Mouse (Mus musculus) adrenal gland, adult 2 months (tissue): Measurements from ENCODE around the gene Rps19. TPM values are rescaled to one million over a fixed set of nuclear protein-coding genes. Genes with fewer than 3 reads are reported as not detected.
A peak's percentile ranks its signal among the peaks of the same experiment; 100 is the strongest.
"Not testable (repeated sequence)": the region's sequence is repeated elsewhere in the genome, so short reads cannot be mapped to it uniquely, and the experiment has no call there.

ENCODE experiments used
- DNase-seq: peaks from one replicate; pipeline ENCODE4 v3.0.0; 2021
- polyA plus RNA-seq: library from polyadenylated mRNA; depleted of rRNA; stranded (reverse); fragments of >200 nt; gene quantifications from 2 replicates; pipeline ENCODE4 v1.2.3, GENCODE M21; 2012
- total RNA-seq, 2 experiments: library from RNA; stranded (reverse); gene quantifications; 2 replicates each; pipeline ENCODE4 v1.2.3; 2021

Rps19 gene
- total and polyA plus RNA-seq, 3 experiments: 230 to 1,035 (median 601) TPM

DNA sequence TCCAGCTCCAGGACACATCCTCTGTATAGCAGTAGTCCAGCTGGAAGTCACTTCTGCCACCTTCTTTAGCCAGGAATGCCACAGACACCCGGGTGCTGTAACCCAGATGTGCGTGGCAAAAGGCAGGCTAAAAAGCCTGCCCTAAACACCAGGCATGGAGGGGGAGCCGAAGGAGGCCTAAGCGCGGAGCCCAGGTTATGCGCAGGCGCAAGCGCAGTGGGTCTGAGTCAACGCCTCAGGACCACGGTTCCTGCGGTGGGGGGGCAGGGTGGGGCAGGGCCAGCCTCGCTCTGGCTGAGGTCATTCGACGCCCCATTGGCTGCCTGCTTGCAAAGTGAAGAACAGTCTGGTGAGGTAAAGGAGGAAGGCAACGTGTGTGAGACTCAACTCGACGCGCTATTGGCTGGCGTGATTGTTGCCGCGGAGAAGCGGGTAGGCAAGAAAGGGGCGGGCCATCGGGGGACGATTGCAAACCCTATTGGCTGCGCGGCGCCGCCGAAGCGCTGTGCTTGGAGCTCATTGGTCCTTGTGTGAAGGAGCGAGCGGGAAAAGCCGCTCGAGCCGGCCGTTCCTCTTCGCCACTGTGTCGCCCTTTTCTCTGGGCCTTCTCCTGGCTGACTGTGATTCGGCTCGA is 14.5 kb upstream of the Rps19 start, which contains the start of the genes Lypd4 and Dmrtc2:
Lypd4 (minus strand) TSS at position 410 of the 634 bp plus-strand sequence.
Dmrtc2 (plus strand) TSS at position 526 of the 634 bp plus-strand sequence.
- DNase-seq: no peak

DNA sequence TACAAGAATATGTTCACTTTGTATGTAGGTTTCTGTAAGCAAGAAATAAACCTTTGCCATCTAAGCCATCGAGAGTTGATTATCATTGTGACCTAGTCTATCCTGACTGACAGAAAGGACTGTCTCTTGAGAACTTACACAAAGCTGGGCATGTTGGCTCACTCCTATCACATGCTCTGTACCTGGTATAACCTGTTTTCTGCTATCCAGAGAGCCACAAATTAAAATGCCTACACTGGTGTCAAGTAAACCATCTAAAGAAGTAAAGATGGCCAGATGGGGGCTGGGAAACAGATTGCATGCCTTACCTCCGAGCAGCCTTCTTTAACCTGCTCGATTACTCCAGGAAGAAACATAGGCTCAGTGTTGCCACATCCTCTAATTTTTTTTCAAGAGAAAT is 6.6 kb upstream of the Rps19 start:
- DNase-seq: no peak

DNA sequence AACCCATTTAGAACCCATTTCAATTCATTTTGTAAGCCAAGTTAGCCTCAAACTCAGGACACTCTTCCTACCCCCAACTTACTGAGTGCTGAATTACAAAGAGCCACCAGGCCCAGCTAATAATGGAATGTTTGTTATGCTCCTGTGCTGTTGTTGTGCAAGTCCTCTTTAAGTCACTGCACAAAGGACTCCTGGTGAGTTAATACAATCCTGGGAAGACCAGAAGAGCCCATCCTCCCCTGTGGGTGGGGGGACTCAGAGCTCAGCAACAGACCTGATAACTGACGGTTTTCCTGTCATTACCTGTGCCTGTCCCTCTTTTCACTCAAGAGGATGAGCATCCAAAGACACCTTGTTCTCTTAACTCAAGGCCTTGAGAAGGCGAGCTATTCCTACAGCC is 4.6 kb upstream of the Rps19 start:
- no peak for DNase-seq

DNA sequence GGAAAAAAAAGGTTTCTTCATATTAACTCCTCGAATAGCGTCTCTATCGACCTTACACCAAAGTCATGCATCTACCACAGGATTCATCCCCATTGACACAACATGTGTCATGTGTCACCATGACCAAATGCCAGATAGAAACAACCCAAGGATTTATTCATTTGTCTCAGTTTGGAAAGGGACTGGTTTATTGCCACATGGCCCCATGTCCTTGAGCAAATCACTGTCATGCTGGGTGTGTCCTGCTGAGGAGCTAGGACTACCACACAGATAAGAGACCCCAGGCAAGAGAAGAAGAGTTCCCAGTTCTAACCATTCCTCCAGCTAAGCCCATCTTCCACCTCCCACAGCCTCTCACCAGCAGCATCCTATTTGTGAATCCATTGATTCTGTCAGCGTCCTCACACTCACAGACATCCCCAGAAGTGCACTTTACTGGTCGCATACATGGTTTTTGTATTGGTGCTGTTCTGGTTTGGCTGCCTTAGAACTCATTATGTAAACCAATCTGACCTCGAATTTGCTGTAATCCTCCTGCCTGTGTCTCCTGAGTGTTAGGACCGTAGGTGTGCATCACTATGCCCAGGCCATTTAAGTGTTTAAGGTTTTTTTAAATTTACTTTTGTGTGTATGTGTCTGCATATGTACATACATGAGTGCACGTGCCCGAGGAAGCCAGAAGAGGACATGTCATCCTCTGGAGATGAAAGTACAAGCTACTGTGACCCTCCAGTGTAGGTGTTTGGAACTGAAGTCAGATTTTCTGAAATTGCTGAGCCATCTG is 1.6 kb upstream of the Rps19 start:
- peak; percentile 85 for DNase-seq

DNA sequence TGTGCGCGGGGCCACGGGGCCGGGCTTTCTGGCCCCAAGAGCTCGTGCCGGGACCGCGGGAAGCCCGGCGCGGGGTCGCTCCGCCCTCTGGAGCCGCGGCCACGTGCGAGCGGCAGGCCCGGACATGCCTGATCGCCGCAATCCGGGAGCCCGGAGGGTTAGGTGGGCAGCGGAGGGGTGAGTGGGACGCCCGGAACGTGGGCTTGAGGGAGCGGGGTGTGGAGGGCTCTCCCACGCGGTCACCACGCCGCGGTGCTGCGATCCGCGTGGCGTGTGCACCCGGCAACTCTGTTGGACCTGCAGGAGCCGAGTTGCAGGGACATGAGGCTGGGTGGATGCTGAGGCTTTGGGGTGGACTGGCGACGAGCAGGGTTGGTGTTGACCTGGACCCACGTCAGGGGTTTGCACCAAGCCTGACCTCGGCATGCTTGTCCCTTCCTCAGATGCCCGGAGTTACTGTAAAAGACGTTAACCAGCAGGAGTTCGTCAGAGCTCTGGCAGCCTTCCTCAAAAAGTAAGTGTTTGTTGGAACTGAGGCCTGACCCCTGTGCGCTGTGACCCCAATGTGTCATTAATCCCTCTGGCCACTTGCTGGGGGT is 621 bp downstream of the Rps19 start:
- DNase-seq: no peak

DNA sequence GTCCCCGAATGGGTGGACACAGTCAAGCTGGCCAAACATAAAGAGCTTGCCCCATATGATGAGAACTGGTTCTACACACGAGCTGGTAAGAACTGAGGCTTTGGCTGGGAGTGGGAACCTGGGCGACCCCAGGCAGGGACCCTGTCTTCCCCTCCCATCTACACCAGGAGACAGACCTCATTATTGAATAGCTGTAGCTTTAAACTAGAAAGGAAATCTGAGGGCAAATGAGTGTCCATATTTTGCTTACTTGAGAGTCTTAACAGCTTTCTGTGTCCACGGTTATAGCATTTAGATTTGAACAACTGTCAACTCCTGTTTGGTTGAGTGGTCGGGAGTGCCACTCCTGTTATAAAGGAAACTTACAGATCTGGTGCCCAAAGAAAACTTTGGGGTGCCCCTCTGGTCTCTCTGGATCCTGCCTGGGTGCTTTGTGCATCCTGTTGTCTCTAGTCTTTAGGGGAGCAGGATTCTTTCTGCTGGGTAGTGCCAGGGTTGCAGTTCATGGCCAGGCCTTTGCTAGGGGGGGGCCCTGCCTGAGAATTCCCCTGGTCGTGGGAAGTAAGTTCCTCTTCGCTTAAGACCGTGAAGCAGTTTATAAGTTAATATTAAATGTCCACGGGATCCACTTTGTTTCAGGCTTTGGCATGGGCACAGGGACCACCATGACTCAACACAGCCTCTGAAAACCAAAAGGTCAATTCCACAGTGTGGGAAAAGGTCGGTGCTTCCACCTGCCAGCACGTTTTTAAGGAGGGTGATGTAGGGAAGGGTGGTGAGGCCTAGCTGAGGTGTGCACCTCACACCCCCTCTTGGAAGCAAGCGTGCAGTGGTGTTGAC is 1.5 kb downstream of the Rps19 start:
- DNase-seq: no peak

DNA sequence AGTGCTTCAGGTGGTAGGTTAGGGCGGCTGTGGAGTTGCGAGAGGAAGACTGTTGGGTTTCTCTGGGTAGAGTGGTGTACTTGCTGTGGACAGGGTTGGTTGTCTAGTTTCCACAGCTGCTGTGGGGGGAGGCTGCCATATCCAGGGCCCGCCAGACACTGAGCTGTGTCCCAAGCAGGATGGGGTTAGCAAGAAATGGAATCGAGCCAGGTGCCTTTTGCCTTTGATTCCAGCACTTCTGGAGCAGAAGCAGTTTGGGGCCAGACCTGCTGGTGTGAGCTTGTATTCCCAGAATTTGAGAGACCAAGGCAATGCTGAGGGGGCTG is 2.1 kb downstream of the Rps19 start:
- peak; percentile 39 for DNase-seq

DNA sequence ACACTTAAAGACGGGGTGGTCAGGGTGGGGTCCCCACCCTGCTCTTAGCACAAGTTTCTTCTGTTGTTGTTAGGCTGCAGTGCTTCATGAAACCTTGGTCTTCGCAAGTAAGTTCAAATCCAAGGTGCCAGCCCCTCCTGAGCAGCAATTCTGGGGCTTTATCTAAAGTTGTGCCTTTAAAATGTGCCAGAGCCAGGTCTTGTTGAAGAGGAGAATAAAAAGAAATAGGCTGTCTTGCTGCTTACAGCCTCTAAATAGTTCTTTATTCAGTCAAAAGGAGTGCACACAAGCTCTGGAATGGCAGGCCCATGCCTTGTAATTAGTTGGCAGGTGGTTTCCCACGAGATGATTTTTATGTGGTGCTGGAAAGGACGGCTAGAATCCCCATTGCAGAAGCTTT is 2.9 kb downstream of the Rps19 start:
- no peak for DNase-seq

DNA sequence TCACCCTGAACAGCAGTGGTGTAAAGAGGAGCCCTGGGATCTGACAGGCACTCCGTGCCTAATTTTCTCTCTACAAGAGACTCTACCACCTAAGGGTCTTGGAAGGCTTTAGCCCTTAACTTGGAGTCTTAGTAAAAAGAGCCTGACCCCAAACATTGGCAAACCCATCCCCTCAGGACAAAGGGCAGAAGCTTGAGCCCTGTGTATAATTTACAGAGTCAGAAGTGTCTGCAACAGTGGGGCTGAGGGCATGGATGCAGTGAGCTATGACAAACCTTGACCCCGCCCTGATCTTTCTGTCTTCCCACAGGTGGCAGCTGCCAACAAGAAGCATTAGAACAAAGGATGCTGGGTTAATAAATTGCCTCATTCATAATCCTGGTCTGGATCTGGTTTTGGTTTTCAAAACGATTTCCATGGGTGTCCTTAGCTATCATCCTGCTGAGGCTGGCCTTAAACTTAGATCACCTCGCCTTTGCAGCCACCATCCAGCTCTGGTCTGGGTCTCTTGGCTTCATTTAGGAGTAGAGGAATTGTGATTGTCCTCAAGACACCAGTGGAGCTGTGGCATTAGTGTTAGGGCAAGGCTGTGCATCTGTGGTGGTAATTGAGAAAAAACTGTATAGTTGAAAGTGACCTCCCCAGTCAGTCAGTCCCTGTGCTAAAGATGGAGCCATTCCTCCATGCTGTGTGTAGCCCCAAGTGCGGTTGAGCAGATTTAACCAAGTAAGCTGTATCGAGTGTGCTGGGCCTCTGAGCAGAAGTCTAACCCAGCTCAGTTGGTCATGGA is 5.5 kb downstream of the Rps19 start:
- no peak for DNase-seq

DNA sequence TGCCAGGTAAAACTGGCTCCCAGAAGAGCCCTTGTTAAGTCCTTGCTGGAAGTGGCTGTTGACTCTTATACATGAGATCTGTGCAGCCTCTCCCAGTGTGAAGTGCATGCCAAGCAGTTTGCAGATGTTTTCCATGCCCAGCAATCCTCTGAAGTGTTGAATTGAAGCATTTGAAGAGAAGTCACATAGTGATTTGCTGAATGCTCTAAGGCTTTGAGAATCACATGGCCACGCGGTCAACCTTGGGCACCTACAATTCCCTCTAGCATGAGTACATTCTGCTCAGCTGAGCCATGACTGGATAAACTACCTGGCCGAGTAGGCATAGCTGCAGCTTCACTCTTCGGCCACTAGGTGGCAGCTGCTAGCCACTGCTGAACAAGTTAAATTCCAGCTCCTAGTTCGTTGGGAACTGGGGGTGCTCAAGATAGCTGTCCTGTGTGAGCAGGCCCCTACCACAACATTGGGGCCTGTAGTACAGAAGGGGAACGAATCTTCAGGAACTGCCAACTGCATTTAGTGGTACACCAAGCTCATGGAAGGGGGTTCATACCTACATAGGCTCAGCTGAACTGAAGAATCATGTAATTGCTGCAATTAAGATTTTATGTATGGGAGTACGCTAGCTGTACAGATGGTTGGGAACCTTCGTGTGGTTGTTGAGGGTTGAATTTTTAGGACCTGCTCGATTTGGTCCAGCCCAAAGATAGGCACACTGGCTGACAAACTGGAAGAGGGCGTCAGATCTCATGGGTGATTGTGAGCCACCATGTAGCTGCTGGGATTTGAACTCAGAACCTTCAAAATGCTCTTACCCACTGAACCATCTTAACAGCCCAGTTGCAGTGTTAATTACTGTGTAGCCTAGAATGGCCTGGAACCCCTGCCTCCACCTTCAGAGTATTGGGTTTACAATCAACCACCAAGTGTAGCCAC is 6.4 kb downstream of the Rps19 start:
- peak; percentile 69 for DNase-seq

DNA sequence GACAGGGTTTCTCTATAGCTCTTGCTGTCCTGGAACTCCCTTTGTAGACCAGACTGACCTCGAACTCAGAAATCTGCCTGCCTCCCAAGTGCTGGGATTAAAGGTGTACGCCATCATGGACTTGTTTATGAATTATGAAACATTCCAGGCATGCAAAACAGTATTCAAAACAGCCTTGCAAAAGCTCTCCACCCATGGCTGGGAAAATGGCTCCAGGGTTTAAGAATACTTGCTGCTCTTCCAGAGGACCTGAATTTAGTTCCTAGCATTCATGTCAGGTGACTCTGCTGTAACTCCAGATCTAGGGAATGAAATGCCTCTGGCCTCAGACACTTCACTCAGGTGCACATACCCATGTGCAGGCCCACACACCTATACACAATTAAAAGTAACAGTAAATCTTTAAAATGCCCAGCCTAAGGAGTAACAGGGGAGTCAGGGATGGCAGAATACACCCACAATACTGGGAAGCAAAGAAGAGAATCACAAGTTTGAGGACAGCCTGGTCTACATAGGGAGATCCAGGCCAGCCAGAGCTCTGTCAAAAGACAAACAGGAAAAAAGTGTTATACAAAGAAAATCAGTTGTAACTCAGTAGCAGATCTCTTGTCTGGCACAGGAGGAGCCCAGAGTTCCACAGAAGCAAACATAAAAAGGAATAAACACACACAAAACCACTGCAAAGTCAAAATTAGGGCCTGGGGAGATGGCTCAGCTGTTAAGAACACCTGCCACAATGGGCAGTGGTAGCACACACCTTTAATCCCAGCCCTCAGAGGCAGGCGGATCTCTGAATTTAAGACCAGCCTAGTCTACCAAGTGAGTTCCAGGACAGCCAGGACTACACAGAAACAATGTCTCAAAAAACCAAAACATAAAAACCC is 7.3 kb downstream of the Rps19 start:
- no peak for DNase-seq

DNA sequence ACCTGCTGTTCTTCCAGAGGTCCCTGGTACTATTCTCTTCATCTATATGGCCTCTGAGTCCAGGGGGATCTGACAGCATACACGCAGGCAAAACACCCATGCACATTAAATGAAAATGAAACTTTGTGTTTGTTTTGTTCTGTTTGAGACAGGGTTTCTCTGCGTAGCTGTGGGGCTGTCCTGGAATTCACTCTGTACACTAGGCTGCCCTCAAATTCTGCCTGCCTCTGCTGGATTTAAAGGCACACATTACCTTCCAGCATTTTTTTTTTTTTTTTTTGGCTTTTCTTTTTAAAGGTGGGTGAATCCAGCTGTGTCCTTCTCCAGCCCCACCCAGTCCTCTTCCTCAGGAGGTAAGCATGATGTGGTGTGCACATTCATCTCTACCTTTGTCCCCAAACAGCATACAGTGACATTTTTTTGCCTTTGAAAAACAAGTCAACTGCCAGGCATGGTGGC is 8.0 kb downstream of the Rps19 start:
- DNase-seq: no peak

DNA sequence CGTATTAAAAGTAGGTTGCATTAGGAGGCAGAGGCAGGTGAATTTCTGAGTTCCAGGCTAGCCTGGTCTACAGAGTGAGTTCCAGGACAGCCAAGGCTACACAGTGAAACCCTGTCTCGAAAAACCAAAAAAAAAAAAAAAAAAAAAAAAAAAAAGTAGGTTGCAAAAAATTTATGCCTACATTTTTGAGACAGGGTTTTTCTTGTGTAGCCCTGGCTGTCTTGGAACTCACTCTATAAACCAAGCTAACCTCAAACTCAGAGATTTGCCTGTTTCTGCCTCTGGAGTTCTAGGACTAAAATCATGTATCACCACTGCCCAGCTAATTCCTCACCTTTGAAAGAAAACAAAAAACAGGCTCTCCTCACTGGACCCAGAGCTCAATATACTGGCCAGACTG is 11.6 kb downstream of the Rps19 start:
- DNase-seq: not testable (repeated sequence)

DNA sequence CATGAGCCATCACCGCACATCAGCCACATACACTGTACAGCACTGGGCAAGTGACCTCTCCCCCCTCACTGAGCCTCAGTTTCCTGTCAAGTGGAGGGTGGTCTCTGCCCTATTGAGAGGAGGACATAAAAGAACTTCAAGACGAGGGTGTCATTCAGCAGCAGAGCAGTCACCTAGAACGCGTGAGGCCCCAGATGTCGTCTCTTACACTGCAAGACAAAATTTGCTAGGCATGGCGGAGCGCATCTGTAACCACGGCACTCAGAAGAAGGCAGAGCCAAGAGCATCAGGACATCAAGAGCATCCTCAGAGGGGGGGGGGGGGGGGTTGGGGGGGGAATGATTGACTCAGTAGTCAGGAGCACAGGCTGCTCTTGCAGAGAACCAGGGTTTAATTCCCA is 12.1 kb downstream of the Rps19 start:
- DNase-seq: no peak

DNA sequence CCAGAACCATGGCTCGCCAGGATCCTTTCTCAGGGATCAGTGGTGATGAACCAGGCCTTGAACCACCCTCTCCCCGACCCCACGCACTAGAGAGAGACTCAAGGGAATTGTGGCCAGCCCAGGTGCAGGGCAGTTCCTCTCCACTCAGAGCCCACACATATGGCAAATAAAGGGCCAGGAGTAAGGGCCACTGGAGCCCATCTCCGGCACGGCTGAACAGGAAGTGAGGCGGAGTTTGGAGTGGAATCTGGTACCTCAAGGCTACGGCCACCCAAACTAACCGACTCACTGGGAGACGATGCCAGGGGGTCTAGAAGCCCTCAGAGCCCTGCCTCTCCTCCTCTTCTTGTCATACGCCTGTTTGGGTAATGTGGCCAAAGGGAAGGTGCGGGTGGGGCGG is 13.1 kb downstream of the Rps19 start, which contains the start of gene Cd79a:
Cd79a (plus strand) TSS at position 158 of the 400 bp plus-strand sequence.
- no peak for DNase-seq

DNA sequence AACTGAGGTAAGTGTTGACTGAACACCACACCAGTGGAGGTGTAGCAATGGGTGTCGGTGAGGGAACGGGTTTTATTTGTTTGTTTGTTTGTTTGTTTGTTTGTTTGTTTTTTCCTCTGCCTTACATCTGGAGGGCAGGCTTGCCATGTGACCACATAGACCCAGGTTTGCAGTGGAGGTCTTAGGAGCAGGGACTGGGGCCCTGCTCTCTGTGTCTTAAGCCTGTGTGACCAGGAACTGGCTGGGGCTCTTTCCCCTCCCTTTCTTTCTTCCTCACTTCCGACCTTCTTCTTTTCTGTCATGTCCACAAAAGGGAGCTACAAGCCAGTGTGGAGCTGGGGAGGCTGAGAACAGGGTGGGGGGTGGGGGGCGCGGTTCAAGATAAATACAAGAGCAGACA is 13.8 kb downstream of the Rps19 start:
- no peak for DNase-seq

DNA sequence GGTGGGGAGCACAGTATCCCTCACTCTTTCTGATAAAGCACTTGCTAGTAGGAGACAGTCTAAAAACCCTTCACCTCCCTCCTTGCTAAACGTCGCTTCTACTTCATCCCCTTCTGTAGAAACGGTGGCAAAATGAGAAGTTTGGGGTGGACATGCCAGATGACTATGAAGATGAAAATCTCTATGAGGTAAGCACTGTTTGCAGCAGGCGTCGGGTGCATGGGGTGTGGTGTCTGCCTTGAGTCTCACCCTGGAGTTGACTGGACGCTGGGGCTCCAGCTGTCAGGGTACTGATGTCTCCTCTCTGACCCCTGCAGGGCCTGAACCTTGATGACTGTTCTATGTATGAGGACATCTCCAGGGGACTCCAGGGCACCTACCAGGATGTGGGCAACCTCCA is 16.9 kb downstream of the Rps19 start:
- no peak for DNase-seq

DNA sequence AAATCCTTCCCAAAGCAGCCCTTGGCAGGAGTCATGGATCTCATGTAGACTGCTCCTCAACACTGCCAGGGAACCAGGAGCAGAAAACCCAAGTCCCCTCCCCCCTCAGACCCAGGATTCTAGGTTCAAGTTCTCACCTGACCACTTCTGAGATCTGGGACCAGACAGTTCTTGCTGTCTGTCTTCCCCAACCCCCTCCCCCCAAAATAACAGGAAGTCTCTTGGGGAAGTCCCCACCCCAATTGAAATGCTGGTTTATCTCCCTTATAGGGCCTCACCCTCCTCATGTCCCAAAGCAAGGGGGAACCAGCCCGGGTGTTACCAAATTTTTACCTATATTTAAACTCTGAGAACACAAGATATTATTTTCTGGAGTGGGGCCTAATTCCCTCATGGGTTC is 17.7 kb downstream of the Rps19 start:
- no peak for DNase-seq

DNA sequence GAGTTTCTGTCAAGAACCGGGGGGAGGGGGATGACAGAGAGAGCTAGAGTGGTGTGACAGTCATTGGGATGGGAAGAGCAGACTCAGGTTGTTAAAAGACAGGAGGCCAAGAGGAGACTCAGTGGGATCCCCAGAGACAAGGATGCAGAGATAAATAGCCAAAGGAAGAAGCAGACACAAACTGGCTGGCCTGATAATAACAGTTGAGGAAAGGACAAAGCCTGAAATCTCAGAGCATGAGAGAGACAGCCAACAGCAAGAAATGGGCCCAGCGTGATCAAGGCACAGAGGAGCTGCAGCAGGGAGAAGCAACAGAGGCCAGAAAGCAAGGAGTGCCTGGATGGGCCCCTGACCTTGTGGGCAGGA is 18.1 kb downstream of the Rps19 start:
- DNase-seq: no peak
